Mouse (Mus musculus): ENCODE measurements around the gene Frmpd1. TPM values are rescaled to one million over a fixed set of nuclear protein-coding genes. Genes with fewer than 3 reads are reported as not detected.

Frmpd1 gene
- polyA plus RNA-seq, 1 experiment from 2014 or later: 1.9 TPM

DNA sequence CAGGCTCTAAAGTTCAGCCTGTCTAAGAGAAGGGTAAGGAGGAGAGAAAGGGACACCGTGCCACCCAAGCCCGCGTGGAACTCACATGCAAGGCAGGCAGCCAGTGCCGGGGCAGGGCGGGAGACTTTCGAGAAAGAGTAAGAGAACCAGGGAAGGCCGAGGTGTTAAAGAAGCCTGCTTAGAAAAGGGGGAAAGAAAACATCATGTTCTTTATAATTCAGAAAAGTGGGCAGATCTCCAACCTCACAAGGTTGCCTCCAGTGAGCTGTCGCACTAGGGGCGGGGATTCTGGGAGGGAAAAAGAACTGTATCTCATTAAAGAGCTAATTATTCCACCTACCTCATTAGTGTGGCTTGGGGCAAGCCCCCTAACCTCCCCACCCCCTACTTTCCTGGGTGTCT lies 68.2 kb downstream of the Frmpd1 start:
- ATAC-seq (ENCODE audit: low FRiP score): no peak
- no peak overlapping the region for H3K4me2 ChIP-seq (replicated peaks; ENCODE audit: low read depth, low read length)
- no peak overlapping the region for H3K9ac ChIP-seq (ENCODE audit: low read depth, low read length)
- no peaks in the 10 kb centered on the region for H3K36me3 ChIP-seq (ENCODE audit: control insufficient read depth, insufficient read depth, low read length)
- no peak overlapping the region for H3K27ac ChIP-seq (ENCODE audit: low read depth, low read length)
- H3K9me3 ChIP-seq (ENCODE audit: control insufficient read depth, low read length): no peaks in the 10 kb centered on the region
- H3K4me1 ChIP-seq (replicated peaks; ENCODE audit: control insufficient read depth, insufficient read depth, low read length): peaks cover 2% of the 10 kb centered on the region; the same call in 1 of the 2 replicates
- DNase-seq (ENCODE audit: low spot score): no peak
- H3K4me3 ChIP-seq (ENCODE audit: low read depth, low read length): no peak overlapping the region
- WGBS: 35% methylated on average over 9 of the region's 9 CpGs
- H3K27me3 ChIP-seq (ENCODE audit: control insufficient read depth, insufficient read depth, low read length): no peaks in the 10 kb centered on the region

DNA sequence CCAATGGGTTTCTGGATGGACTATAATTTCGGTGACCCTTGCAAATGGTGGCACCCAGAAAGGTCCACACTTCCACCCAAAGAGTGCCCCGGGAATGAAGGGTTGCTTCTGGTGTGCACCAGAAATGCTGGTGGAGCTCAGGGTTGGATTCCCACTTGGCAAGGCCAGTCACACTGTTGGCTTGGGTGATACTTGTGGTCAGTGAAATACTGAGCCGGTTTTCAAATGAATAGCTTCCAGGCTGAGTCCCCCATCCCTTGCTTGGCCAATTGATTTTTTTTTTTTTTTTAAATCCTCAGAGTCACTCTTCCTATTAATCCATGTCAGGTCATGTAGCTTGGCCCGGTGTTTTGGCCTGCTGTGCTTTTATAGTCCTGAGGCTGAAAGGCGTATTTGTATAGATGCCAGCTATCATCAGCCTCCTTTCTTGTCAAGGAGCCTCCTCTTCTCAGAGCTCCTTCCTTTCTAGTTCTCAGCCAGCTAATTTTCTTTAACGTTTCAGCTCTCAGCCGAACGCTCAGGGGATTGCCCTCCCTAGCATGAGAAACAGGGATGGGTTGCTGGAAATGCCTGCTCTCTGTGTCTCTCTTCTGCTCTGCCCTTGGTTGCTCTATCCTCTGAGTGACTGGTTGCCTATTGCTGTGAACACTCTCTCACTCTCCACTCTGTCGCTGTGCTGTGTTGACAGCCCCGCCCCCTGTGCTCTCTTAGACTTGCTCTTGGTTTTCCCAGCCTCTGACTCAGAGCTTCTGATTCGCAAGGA lies 69.3 kb downstream of the Frmpd1 start:
- H3K4me2 ChIP-seq (replicated peaks; ENCODE audit: low read depth, low read length): no peak overlapping the region
- ATAC-seq (ENCODE audit: low FRiP score): no peak
- no peaks in the 10 kb centered on the region for H3K9me3 ChIP-seq (ENCODE audit: control insufficient read depth, low read length)
- H3K9ac ChIP-seq (ENCODE audit: low read depth, low read length): no peak overlapping the region
- H3K27ac ChIP-seq (ENCODE audit: low read depth, low read length): no peak overlapping the region
- H3K36me3 ChIP-seq (ENCODE audit: control insufficient read depth, insufficient read depth, low read length): no peaks in the 10 kb centered on the region
- H3K4me1 ChIP-seq (replicated peaks; ENCODE audit: control insufficient read depth, insufficient read depth, low read length): peaks cover 2% of the 10 kb centered on the region; the same call in 1 of the 2 replicates
- DNase-seq (ENCODE audit: low spot score): no peak
- H3K27me3 ChIP-seq (ENCODE audit: control insufficient read depth, insufficient read depth, low read length): no peaks in the 10 kb centered on the region
- H3K4me3 ChIP-seq (ENCODE audit: low read depth, low read length): no peak overlapping the region
- 44% methylated on average over 11 of the region's 11 CpGs for WGBS

DNA sequence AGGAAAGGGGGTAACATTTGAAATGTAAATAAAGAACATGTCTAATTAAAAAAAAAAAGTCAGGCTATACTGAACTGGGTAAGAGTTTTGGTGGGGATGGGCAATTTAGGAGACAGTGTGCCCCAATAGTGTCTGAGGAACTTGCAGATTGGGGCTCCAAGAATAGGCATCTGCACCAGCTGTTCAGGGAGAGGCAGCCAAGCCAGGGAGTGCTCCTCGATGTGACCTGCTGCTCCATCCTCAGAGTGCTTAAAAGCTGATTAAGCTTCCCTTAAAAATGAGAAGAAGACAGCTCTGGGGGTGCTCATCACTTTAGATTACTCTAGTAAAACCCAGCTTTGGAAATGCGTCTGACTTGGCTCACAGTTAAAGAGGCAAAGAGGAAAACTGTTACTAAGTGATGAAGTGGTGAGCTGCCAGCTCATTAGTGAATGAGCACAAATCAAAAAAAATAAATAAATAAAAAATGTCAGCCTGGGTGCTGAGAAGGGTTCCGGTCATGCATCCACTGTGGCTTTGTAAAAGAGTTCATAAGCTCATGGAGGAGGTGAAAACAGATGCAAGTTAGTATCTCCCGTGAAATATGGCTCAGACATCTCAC lies 74.7 kb downstream of the Frmpd1 start:
- DNase-seq (ENCODE audit: low spot score) (no peak), ATAC-seq (ENCODE audit: low FRiP score) (no peak)
- H3K4me1 ChIP-seq (replicated peaks; ENCODE audit: control insufficient read depth, insufficient read depth, low read length): peaks cover 2% of the 10 kb centered on the region; the same call in 1 of the 2 replicates
- H3K4me3 ChIP-seq (ENCODE audit: low read depth, low read length): no peak overlapping the region
- no peaks in the 10 kb centered on the region for H3K36me3 ChIP-seq (ENCODE audit: control insufficient read depth, insufficient read depth, low read length)
- no peaks in the 10 kb centered on the region for H3K9me3 ChIP-seq (ENCODE audit: control insufficient read depth, low read length)
- H3K27me3 ChIP-seq (ENCODE audit: control insufficient read depth, insufficient read depth, low read length): no peaks in the 10 kb centered on the region
- no peak overlapping the region for H3K27ac ChIP-seq (ENCODE audit: low read depth, low read length)
- H3K4me2 ChIP-seq (replicated peaks; ENCODE audit: low read depth, low read length): no peak overlapping the region
- WGBS: 65% methylated on average over 4 of the region's 4 CpGs
- H3K9ac ChIP-seq (ENCODE audit: low read depth, low read length): no peak overlapping the region

DNA sequence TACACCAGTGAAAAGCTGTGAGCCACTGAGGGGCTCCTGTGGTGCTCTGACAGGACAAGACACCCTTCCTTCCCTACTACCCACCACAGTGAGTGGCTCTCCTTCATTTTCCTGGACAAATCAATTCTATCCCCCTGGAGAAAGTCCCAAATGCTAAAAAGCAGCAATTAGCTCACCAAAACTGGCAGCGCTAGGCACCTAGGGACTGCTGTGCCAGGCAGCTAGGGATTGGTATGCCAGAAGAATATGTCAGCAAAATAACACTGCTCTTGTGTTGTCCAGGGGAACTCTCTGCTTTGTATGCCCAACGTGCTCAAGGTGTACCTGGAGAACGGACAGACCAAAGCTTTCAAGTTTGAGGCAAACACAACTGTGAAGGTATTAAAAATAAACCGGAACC lies 76.9 kb downstream of the Frmpd1 start:
- Histone ChIP-seq H3K36me3 (ENCODE audit: control insufficient read depth, insufficient read depth, low read length) (no peaks in the 10 kb centered on the region), H3K4me3 (ENCODE audit: low read depth, low read length) (no peak overlapping the region), H3K27me3 (ENCODE audit: control insufficient read depth, insufficient read depth, low read length) (no peaks in the 10 kb centered on the region), H3K9ac (ENCODE audit: low read depth, low read length) (no peak overlapping the region), H3K9me3 (ENCODE audit: control insufficient read depth, low read length) (no peaks in the 10 kb centered on the region), H3K4me1 (replicated peaks; ENCODE audit: control insufficient read depth, insufficient read depth, low read length) (no peaks in the 10 kb centered on the region), H3K27ac (ENCODE audit: low read depth, low read length) (no peak overlapping the region), H3K4me2 (replicated peaks; ENCODE audit: low read depth, low read length) (no peak overlapping the region)
- no peak for DNase-seq (ENCODE audit: low spot score)
- ATAC-seq (ENCODE audit: low FRiP score): no peak
- WGBS: 96% methylated on average over 4 of the region's 4 CpGs

DNA sequence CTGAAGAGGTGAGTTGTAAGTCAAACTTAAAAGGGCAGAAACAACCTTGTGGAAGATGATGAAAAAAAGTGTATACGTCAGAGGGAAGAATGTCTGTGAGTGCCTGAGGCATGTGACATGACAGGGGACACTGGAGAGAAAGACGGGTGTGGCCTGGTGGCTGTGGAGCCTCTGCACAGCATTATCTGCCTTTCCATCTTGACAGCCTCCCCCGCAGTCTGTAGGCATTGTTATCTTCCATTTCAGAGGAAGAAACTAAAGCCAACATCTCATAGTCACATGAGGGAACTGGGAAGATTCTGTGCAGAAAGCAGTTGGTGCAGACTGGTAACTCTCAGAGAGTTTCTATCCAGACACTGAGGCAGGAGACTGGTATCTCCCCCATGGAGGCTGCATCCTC lies 83.2 kb downstream of the Frmpd1 start:
- ATAC-seq (ENCODE audit: low FRiP score) (no peak), DNase-seq (ENCODE audit: low spot score) (no peak)
- Histone ChIP-seq H3K27me3 (ENCODE audit: control insufficient read depth, insufficient read depth, low read length) (no peaks in the 10 kb centered on the region), H3K4me3 (ENCODE audit: low read depth, low read length) (no peak overlapping the region), H3K9me3 (ENCODE audit: control insufficient read depth, low read length) (no peaks in the 10 kb centered on the region), H3K27ac (ENCODE audit: low read depth, low read length) (no peak overlapping the region), H3K36me3 (ENCODE audit: control insufficient read depth, insufficient read depth, low read length) (no peaks in the 10 kb centered on the region), H3K4me2 (replicated peaks; ENCODE audit: low read depth, low read length) (no peak overlapping the region), H3K9ac (ENCODE audit: low read depth, low read length) (no peak overlapping the region), H3K4me1 (replicated peaks; ENCODE audit: control insufficient read depth, insufficient read depth, low read length) (no peaks in the 10 kb centered on the region)
- 85% methylated on average over 3 of the region's 3 CpGs for WGBS

DNA sequence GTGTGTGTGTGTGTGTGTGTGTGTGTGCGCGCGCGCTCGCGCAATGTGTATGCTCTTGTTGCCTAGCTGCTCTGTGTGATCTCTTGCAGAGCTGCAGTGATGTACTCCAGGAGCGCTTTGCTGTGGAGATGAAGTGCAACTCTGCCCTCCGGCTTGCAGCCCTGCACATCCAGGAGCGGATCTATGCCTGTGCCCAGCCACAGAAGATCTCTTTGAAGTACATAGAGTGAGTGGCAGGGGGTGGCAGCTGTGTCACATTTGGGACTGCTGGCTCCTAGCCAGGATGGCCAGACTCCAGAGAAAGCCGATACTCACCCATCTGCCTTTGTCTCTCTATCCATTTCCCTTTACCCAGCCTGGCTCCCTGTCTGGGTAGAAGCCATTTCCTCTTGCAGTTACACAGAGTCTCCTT lies 86.4 kb downstream of the Frmpd1 start:
- no peak overlapping the region for H3K4me2 ChIP-seq (replicated peaks; ENCODE audit: low read depth, low read length)
- WGBS: 89% methylated on average over 10 of the region's 10 CpGs
- H3K9me3 ChIP-seq (ENCODE audit: control insufficient read depth, low read length): no peaks in the 10 kb centered on the region
- DNase-seq (ENCODE audit: low spot score): no peak
- no peak overlapping the region for H3K4me3 ChIP-seq (ENCODE audit: low read depth, low read length)
- H3K36me3 ChIP-seq (ENCODE audit: control insufficient read depth, insufficient read depth, low read length): no peaks in the 10 kb centered on the region
- no peak overlapping the region for H3K9ac ChIP-seq (ENCODE audit: low read depth, low read length)
- H3K27ac ChIP-seq (ENCODE audit: low read depth, low read length): no peak overlapping the region
- H3K4me1 ChIP-seq (replicated peaks; ENCODE audit: control insufficient read depth, insufficient read depth, low read length): no peaks in the 10 kb centered on the region
- H3K27me3 ChIP-seq (ENCODE audit: control insufficient read depth, insufficient read depth, low read length): no peaks in the 10 kb centered on the region
- ATAC-seq (ENCODE audit: low FRiP score): no peak

DNA sequence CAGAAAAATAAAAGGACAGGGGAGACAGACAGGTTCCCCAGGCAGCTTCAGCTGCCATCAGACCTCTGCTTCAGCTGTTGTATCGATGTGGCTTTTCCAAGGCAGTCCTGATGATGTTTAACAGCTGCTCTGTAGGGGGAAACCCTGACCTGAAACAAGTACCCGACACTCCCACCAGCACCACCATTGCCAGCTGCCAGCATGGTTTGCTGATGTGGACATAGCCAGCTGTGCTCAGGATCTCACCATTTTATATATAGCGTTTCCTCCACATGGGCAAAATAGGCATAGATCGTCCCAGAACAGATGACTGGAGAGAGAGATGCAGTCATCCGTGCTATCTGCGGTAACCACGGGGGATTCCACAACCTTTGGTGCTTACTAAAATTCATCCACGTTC lies 91.1 kb downstream of the Frmpd1 start:
- Histone ChIP-seq H3K4me2 (replicated peaks; ENCODE audit: low read depth, low read length) (no peak overlapping the region), H3K27me3 (ENCODE audit: control insufficient read depth, insufficient read depth, low read length) (no peaks in the 10 kb centered on the region), H3K9ac (ENCODE audit: low read depth, low read length) (no peak overlapping the region), H3K4me1 (replicated peaks; ENCODE audit: control insufficient read depth, insufficient read depth, low read length) (no peaks in the 10 kb centered on the region), H3K27ac (ENCODE audit: low read depth, low read length) (no peak overlapping the region), H3K9me3 (ENCODE audit: control insufficient read depth, low read length) (no peaks in the 10 kb centered on the region), H3K36me3 (ENCODE audit: control insufficient read depth, insufficient read depth, low read length) (no peaks in the 10 kb centered on the region), H3K4me3 (ENCODE audit: low read depth, low read length) (no peak overlapping the region)
- DNase-seq (ENCODE audit: low spot score): no peak
- WGBS: 91% methylated on average over 8 of the region's 8 CpGs
- ATAC-seq (ENCODE audit: low FRiP score): no peak

DNA sequence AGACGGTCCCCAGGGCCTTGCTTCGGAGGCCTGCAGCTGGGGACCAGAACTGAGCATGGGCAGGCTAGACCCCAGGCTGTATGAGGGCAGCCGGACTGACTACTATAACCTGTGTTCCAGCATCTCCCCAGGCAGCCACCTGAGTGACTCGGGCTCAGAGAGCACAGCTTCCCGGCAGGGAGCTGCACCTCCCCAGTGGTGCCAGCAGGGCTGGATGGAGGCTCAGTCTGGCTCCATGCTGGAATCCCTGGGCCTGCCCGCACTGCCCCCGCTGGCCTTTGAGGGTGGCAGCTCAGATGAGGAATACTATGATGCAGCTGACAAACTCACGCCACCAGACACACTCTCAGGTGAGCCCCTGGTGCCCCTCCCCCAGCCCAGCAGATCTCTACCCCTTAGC lies 94.6 kb downstream of the Frmpd1 start:
- WGBS: 68% methylated on average over 8 of the region's 8 CpGs
- H3K27ac ChIP-seq (ENCODE audit: low read depth, low read length): no peak overlapping the region
- H3K4me2 ChIP-seq (replicated peaks; ENCODE audit: low read depth, low read length): no peak overlapping the region
- DNase-seq (ENCODE audit: low spot score): peak; percentile 11
- H3K36me3 ChIP-seq (ENCODE audit: control insufficient read depth, insufficient read depth, low read length): no peaks in the 10 kb centered on the region
- ATAC-seq (ENCODE audit: low FRiP score): no peak
- no peaks in the 10 kb centered on the region for H3K27me3 ChIP-seq (ENCODE audit: control insufficient read depth, insufficient read depth, low read length)
- H3K9ac ChIP-seq (ENCODE audit: low read depth, low read length): no peak overlapping the region
- H3K9me3 ChIP-seq (ENCODE audit: control insufficient read depth, low read length): no peaks in the 10 kb centered on the region
- H3K4me3 ChIP-seq (ENCODE audit: low read depth, low read length): no peak overlapping the region
- H3K4me1 ChIP-seq (replicated peaks; ENCODE audit: control insufficient read depth, insufficient read depth, low read length): no peaks in the 10 kb centered on the region

DNA sequence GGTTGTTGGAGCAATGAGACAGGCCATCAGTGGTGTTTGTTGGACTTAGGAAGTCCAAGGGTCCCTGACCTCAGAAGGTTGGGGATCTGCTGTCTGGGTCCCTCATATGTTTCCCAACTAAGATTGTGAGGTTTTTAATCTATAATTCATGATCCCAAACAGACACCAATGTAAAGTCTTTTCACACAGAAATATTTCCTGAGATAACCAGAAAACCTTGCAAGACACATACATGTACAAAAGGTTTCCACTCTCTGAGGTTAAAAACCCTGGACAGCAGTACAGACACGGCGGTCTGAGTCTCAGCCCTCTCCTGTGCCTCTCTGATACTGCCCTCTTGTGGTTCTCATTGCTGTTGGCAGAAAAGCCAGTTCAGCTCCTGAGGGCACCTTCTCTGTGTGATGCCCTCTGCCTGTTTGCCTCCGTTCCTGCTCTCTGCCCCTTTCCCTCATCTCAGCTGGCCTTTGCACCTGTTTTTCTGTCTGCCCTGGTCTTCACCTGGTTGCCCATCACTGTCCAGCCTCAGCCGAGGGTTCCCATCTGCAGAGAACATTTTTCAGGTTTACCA lies 95.4 kb downstream of the Frmpd1 start:
- Histone ChIP-seq H3K4me2 (replicated peaks; ENCODE audit: low read depth, low read length) (no peak overlapping the region), H3K27ac (ENCODE audit: low read depth, low read length) (no peak overlapping the region), H3K27me3 (ENCODE audit: control insufficient read depth, insufficient read depth, low read length) (no peaks in the 10 kb centered on the region), H3K9ac (ENCODE audit: low read depth, low read length) (no peak overlapping the region), H3K4me1 (replicated peaks; ENCODE audit: control insufficient read depth, insufficient read depth, low read length) (no peaks in the 10 kb centered on the region), H3K36me3 (ENCODE audit: control insufficient read depth, insufficient read depth, low read length) (no peaks in the 10 kb centered on the region), H3K4me3 (ENCODE audit: low read depth, low read length) (no peak overlapping the region), H3K9me3 (ENCODE audit: control insufficient read depth, low read length) (no peaks in the 10 kb centered on the region)
- ATAC-seq (ENCODE audit: low FRiP score) (0 out of 2 replicates have a peak, but pooled peaks have one; percentile 43), DNase-seq (ENCODE audit: low spot score) (peak; percentile 75)
- 21% methylated on average over 4 of the region's 4 CpGs for WGBS
